Mouse (Mus musculus): ENCODE results near the gene Rims3.

GRCm38 (mm10) chr4:120914501-120914900, 59.9 kb downstream of the Rims3 start:
- TF ChIP-seq CTCF (conservative IDR thresholded peaks at IDR 0.05; ENCODE audit: insufficient read depth, insufficient read length, low read depth, low read length) (no peak), POLR2A (IDR thresholded peaks at IDR 0.05; ENCODE audit: low read depth, low read length) (no peak)

Measured in kidney, adult 2 months (tissue).